Mouse (Mus musculus) testis, adult 2 months (tissue): ENCODE measurements around the gene Cog5. TPM values are rescaled to one million over a fixed set of nuclear protein-coding genes. Genes with fewer than 3 reads are reported as not detected.

Experiments used
- H3K27ac ChIP-seq: fragments of 200-500 bp; 2 replicates; pipeline ENCODE4 v1.5.1; 2012; ENCODE audit warnings: low read depth, low read length; ENCODE audit not compliant: control insufficient read depth, insufficient read depth
- H3K27me3 ChIP-seq: fragments of 200-500 bp; 2 replicates; pipeline ENCODE4 v1.6.1; 2012; ENCODE audit warnings: mild to moderate bottlenecking, low read length, moderate library complexity; ENCODE audit not compliant: control insufficient read depth, insufficient read depth
- H3K36me3 ChIP-seq: fragments of 200-500 bp; 2 replicates; pipeline ENCODE4 v1.6.1; 2012; ENCODE audit warnings: mild to moderate bottlenecking, low read length; ENCODE audit not compliant: control insufficient read depth, insufficient read depth
- H3K4me1 ChIP-seq: fragments of 200-500 bp; 2 replicates; pipeline ENCODE4 v1.6.1; 2012; ENCODE audit warnings: low read length; ENCODE audit not compliant: control insufficient read depth, insufficient read depth
- H3K4me3 ChIP-seq: fragments of 200-500 bp; 2 replicates; pipeline ENCODE4 v1.5.1; 2012; ENCODE audit warnings: low read depth, mild to moderate bottlenecking, low read length, moderate library complexity, mixed read lengths; ENCODE audit not compliant: control insufficient read depth
- CTCF ChIP-seq: fragments of 200-500 bp; IDR thresholded peaks from 2 replicates; pipeline ENCODE4 v1.5.1; 2012; ENCODE audit warnings: low read depth, mild to moderate bottlenecking, inconsistent platforms, low read length, moderate library complexity; ENCODE audit not compliant: control insufficient read depth, insufficient read depth, insufficient replicate concordance
- POLR2A ChIP-seq: fragments of 200-500 bp; IDR thresholded peaks from 2 replicates; pipeline ENCODE4 v1.6.1; 2012; ENCODE audit warnings: low read depth, mild to moderate bottlenecking, inconsistent platforms, low read length, moderate library complexity; ENCODE audit not compliant: control insufficient read depth
- polyA plus RNA-seq: library from polyadenylated mRNA; depleted of rRNA; stranded (reverse); fragments of >200 nt; gene quantifications from 2 replicates; pipeline ENCODE4 v1.2.3, GENCODE M21; 2012

Cog5 gene
- polyA plus RNA-seq, 1 experiment: 17.4 TPM

DNA sequence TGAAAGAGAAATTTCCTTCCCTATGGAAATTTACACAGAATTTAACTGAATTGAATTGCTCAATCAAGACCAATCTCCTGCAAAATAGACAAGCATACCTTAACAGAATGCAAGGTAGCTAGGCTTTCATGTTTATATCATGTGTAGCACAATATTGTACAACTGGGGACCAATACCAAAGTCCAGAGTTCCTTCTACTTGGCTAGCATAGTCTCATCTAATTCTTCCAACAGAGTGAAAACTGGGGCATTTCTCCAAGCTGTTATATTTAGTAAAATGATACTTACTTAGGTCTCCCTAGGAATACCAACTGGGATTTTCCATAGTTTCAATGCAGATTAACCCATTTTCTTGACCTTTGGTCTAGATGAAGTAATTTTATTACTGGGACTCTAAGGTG, 284.4 kb downstream of the Cog5 start:
- Histone ChIP-seq H3K36me3 (peaks cover 2% of the 10 kb centered on the region; the same call in 1 of the 2 replicates), H3K27ac (no peak overlapping the region), H3K27me3 (no peaks in the 10 kb centered on the region), H3K4me3 (no peak overlapping the region), H3K4me1 (no peaks in the 10 kb centered on the region)
- TF ChIP-seq CTCF (no peak), POLR2A (no peak)

DNA sequence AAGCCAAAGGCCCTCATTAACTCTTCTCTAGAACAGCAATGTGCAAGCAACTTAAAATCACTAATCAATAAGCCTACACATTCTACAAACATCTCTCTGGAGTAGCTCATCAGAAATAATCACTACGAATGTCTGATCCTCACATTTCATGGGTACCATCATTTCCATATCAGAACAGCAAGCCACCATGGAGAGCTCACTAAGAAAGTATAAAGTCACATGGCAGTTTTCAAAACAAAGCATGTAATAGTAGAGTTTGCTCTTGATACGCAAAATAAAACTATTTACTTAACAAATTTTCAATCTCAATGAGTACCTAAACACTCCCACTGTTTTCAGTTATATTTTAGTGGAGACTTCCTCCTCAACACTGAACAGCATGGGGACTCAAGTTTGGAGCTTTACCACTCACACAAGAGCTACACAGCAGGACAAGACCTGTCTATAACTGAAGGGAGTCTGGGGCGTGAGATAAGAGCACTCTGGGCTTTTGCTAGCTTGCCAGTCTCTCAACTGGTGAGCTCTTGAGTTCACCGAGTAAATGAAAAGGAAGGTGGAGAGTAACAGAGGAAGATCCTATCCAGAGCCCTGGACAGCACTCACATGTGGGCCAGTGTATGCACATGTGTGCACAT, 288.5 kb downstream of the Cog5 start:
- Histone ChIP-seq H3K27ac (no peak overlapping the region), H3K4me3 (no peak overlapping the region), H3K27me3 (no peaks in the 10 kb centered on the region), H3K36me3 (peaks cover 2% of the 10 kb centered on the region; the same call in 1 of the 2 replicates), H3K4me1 (no peaks in the 10 kb centered on the region)
- TF ChIP-seq POLR2A (no peak), CTCF (no peak)

DNA sequence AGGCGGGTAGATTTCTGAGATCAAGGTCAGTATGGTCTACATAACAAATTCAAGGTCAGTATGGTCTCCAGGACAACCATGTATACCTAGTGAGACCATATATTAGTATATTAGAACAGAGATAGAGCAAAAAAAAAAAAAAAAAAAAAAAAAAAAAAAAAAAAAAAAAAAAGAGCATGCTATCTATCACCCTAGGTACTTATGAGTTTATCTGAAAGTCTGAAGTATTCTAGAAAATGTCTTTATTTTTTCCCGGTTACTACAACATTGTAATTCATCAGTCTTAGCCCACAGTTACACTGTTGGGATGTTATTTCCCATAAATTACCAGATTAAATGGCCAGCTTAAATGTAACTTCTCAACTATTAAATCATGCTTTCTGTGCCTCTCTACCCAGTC, 289.7 kb downstream of the Cog5 start:
- Histone ChIP-seq H3K27ac (no peak overlapping the region), H3K27me3 (no peaks in the 10 kb centered on the region), H3K36me3 (peaks cover under 1% of the 10 kb centered on the region; the same call in 1 of the 2 replicates), H3K4me1 (no peaks in the 10 kb centered on the region), H3K4me3 (no peak overlapping the region)
- TF ChIP-seq POLR2A (no peak), CTCF (no peak)

DNA sequence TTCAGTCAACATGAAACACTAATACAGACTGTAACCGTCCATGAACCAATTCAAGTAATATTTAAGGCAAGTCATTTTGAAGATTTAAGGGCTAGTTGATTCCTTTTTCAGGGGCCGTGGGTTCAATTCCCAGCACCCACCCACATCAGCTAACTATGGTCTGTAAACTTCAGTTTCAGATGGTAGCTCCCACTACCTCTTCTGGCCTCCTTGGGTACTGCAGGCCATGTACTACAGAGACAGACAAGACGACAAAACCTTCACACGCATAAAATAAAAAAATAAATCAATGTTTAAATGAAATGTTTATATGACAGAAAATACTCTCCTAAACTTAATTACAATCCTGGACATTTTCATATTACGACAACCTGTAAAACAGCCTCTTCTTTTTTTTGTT, 292.8 kb downstream of the Cog5 start:
- H3K27me3 ChIP-seq: no peaks in the 10 kb centered on the region
- no peak overlapping the region for H3K27ac ChIP-seq
- no peaks in the 10 kb centered on the region for H3K4me1 ChIP-seq
- no peaks in the 10 kb centered on the region for H3K36me3 ChIP-seq
- no peak overlapping the region; the same call in 1 of the 2 replicates for H3K4me3 ChIP-seq
- TF ChIP-seq CTCF (no peak), POLR2A (no peak)

DNA sequence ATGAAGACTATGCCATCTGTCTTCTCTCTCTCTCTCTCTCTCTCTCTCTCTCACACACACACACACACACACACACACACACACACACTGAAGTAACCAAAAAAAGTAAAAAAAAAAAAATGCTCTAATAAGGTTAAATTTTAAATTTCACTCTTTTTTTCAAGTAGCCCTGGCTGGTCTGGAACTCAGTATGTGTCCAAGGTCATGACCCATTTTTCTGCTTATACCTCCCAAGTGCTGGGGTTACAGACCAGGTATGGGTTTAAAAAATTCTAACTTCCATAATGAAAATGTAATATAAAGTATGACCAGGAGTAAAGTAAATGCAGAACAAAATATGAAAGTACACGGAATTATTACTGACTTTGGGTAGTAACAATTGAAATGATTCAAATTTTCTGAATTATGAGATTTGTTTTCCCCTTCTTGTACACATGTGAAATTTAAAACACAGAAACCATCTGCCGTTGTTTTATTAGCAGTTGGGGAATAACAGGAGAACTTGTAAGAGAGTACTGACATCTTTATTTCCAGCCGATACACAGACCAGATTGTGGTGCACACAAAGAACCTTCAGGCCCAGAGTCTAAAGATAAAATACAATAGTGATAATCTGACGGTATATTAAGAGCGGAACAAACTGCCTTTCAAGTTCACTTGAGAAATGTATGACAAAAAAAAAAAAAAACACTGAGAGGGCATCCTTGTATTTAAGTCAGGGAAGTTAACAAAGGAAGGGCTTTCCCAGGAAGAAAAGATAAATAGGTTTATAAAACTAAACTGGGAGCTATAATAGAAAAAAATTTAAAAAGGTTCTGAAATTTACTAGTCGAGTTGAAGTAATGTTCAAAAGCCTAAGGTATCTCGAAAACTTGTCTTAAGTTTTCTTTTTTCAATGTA, 293.7 kb downstream of the Cog5 start:
- no peaks in the 10 kb centered on the region for H3K36me3 ChIP-seq
- TF ChIP-seq CTCF: no peak
- TF ChIP-seq POLR2A: no peak
- no peaks in the 10 kb centered on the region for H3K27me3 ChIP-seq
- no peaks in the 10 kb centered on the region for H3K4me1 ChIP-seq
- peak overlapping the region; percentile 91; the same call in 1 of the 2 replicates for H3K4me3 ChIP-seq
- peak overlapping the region; percentile 92; the same call in 1 of the 2 replicates for H3K27ac ChIP-seq

GRCm38 (mm10) chr12:31949193-31949741, 294.6 kb downstream of the Cog5 start:
- Histone ChIP-seq H3K36me3 (no peaks in the 10 kb centered on the region), H3K4me3 (peak overlapping the region; percentile 91)
- TF ChIP-seq POLR2A: peak; percentile 79
- no peak for TF ChIP-seq CTCF

More at GRCm38 (mm10) chr12:31949193-31949741, 294.6 kb downstream of the Cog5 start:
- Histone ChIP-seq H3K4me1 (no peaks in the 10 kb centered on the region), H3K27ac (peak overlapping the region; percentile 92), H3K27me3 (no peaks in the 10 kb centered on the region)
